In genomic region chr17:5856426-5856825, GRCm38 (mm10) we compare ENCODE assay signal across 32 mouse cellular contexts.
"Had no signal": no experiment of that assay in that cellular context is flagged by ENCODE, and none has a peak within 500 bp of the region (broad histone marks: within the 10 kb centered on the region; RNA-seq: fewer than 3 reads in every experiment).

No protein-coding gene starts in this region.

- H3K9me3 ChIP-seq: heart, embryonic 10.5 days; heart, embryonic 12.5 days; heart, embryonic 13.5 days; heart, embryonic 15.5 days; hindbrain, embryonic 10.5 days; hindbrain, embryonic 12.5 days; hindbrain, embryonic 13.5 days; hindbrain, embryonic 15.5 days; intestine, embryonic 15.5 days had no signal

- H3K4me2 ChIP-seq: heart, embryonic 11.5 days; heart, embryonic 12.5 days; heart, embryonic 13.5 days; heart, embryonic 15.5 days; hindbrain, embryonic 12.5 days; hindbrain, embryonic 13.5 days; hindbrain, embryonic 14.5 days; hindbrain, embryonic 15.5 days; intestine, embryonic 15.5 days had no signal

- H3K36me3 ChIP-seq: heart, embryonic 10.5 days; heart, embryonic 15.5 days; hindbrain, embryonic 15.5 days had no signal

- H3K4me1 ChIP-seq: heart, embryonic 13.5 days; heart, embryonic 15.5 days; hindbrain, embryonic 12.5 days had no signal

- H3K27me3 ChIP-seq: heart, embryonic 12.5 days; heart, embryonic 13.5 days; heart, embryonic 15.5 days; hindbrain, embryonic 12.5 days; hindbrain, embryonic 13.5 days; hindbrain, embryonic 15.5 days; intestine, embryonic 15.5 days had no signal

- H3K4me3 ChIP-seq: heart, adult 2 months; heart, embryonic 10.5 days; heart, embryonic 12.5 days; heart, embryonic 13.5 days; heart, embryonic 15.5 days; hindbrain, embryonic 10.5 days; hindbrain, embryonic 12.5 days; hindbrain, embryonic 13.5 days; hindbrain, embryonic 15.5 days; intestine, embryonic 15.5 days; layer of hippocampus, adult 2 months; left cerebral cortex, adult 2 months had no signal

- DNase-seq: heart, adult 2 months; heart, postnatal 10 days; heart, postnatal 14 days; heart, postnatal 36 days; heart, postnatal 4 days; kidney, adult 11 months; kidney, adult 18-20 months; kidney, adult 2 months; kidney, adult 8-10 months; kidney, adult 9 months; kidney, postnatal 10 days; kidney, postnatal 14 days; kidney, postnatal 4 days; layer of hippocampus, adult 9-11 months; layer of hippocampus, postnatal 36 days had no signal

- H3K27ac ChIP-seq: heart, adult 2 months; heart, embryonic 10.5 days; heart, embryonic 13.5 days; heart, embryonic 15.5 days; hindbrain, embryonic 10.5 days; hindbrain, embryonic 12.5 days; hindbrain, embryonic 13.5 days; hindbrain, embryonic 14.5 days; hindbrain, embryonic 15.5 days; hindbrain, postnatal 0 days; intestine, embryonic 15.5 days; kidney, postnatal 0 days; layer of hippocampus, adult 2 months; left cerebral cortex, adult 2 months had no signal

- ATAC-seq: hindbrain, embryonic 16.5 days; hindbrain, postnatal 0 days; inflammation-experienced regulatory T-cells, adult 6 months had no signal

- H3K9ac ChIP-seq: heart, embryonic 12.5 days; heart, embryonic 13.5 days; heart, embryonic 15.5 days; hindbrain, embryonic 12.5 days; hindbrain, embryonic 13.5 days; hindbrain, embryonic 14.5 days; hindbrain, embryonic 15.5 days; intestine, embryonic 15.5 days had no signal
